Mouse (Mus musculus) adrenal gland, postnatal 14 days (tissue): ENCODE data around the gene Krt35. TPM values are rescaled to one million over a fixed set of nuclear protein-coding genes. Genes with fewer than 3 reads are reported as not detected.

ENCODE experiments used
- DNase-seq: peaks from one replicate; pipeline ENCODE4 v3.0.0; 2021; ENCODE audit warnings: mixed read lengths
- total RNA-seq: library from RNA; stranded (reverse); gene quantifications from 2 replicates; pipeline ENCODE4 v1.2.3, GENCODE M21; 2021

Gene Krt35
- total RNA-seq, 1 experiment from 2014 or later = not detected

DNA sequence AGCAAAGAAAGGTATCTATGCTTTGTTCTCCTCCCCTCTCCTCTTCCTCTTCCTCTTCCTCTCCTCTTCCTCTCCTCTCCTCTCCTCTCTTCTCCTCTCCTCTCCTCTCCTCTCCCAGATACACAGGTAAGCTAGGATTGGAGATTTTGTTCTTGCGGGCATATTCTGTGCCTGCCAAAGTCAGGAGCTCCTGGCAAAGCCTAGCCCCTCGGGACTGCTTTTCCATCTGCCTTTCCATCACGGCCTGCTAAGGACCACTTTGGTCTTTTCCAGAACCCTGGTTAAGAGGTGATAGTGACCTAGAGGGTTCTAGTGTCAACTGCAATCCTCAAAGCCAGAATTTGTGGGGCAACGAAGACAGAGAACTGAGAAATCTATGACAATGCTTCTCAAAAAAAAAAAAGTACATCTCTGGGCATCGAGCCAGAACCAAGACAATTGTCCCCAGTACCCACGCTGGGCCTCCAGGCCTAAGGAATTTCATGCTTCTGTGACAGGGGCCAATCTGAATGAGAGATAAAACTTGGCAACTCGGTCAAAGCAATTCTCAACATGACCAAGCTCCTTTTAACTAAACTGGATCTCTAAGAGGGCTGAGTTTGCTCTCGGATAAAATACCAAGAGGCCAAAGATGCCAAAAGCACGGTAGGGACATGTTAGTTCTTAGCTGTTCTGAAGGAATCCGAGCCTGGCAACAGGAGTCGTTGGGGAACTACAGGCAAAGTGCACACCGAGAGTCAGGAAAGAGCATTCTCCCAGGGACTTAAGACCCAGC is 29.6 kb downstream of the Krt35 start:
- no peak for DNase-seq

- no peak for DNase-seq
Measured at GRCm38 (mm10) chr11:100058875-100059274, 37.2 kb downstream of the Krt35 start.

DNA sequence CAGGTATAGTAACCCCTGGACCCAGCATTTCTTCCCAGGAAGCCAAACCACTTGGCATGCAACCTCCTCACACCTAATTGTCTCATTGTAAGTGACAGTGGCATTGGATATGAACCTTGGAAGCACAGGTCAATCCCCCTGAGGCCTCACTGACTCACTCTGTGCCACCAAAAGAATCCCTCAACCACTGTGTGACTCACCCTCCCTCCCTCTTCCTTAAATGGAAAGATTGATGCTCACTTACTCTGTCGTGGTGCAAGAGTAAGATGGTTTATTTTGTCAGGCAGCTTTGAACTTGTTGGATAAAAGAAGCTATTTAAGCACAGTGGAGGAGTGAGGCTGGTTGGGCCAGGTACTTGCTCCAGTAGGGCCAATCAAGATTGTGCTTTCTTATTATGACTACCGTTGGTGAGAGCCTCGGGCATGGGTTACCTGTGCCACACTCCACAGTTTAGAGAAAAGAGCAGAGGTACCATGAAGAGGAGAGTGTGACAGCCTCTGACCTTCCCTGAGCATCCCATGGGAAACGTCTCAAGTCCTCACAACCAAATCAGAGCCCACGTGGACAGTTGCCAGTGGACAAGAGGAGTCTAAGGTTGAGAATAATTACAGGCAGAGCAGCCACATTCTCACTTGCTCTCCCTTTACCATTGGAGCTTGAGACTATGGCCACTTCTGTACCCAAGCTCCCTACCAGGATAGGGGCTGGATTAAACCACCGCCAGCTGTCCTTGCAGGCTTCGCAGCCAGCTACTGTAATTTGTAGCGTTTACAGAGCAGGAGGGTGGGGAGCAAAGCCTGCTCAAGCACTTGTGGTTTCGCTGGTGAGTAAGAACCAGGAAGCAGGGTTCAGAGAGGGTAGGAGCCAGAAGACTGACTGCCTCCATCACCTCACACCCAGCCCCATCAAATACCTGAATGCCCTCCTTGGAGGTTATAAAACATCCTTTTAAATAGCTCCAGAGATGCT is 40.1 kb downstream of the Krt35 start:
- no peak for DNase-seq

GRCm38 (mm10) chr11:100050451-100050850 is 45.6 kb downstream of the Krt35 start, which contains the start of gene Krt31:
TSS of gene Krt31 (minus strand) at chr11:100050551.
- DNase-seq = no peak

DNA sequence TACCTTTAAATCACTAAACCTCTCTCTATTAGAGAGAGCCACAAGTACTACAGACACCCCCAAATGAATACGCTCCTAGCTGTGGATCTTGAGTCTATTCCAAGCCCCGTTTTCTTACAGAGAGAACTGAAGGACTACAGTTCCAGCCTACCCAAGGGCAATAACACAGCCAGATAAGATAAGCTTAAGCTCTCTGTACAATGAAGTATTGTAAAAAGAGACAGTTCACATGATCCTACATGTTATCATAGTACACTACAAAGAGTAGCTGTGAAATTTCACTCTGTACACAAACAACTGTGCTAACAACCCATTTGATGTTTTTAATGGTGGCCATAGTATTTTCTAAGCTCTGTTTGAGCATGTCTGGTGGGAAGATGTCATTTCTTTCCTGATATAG is 48.8 kb downstream of the Krt35 start:
- DNase-seq = no peak

GRCm38 (mm10) chr11:100046303-100046866 is 49.7 kb downstream of the Krt35 start:
- no peak for DNase-seq

Other genes with a start within 250 kb of the Krt35 start
- not detected in 2 replicates for gene Krtap4-16, start 244.6 kb downstream of the Krt35 start, total RNA-seq
- not detected in 2 replicates for gene Gm11568, start 238.3 kb downstream of the Krt35 start, total RNA-seq
- not detected in 2 replicates for gene Gm11559, start 231.8 kb downstream of the Krt35 start, total RNA-seq
- gene Krtap9-1, start 222.9 kb downstream of the Krt35 start, total RNA-seq = not detected in 2 replicates
- not detected in 2 replicates for gene Gm11567, start 217.1 kb downstream of the Krt35 start, total RNA-seq
- not detected in 2 replicates for gene Krtap31-1, start 188.3 kb downstream of the Krt35 start, total RNA-seq
- not detected in 2 replicates for gene Gm11565, start 181.5 kb downstream of the Krt35 start, total RNA-seq
- not detected in 2 replicates for gene Krtap31-2, start 159.9 kb downstream of the Krt35 start, total RNA-seq
- not detected in 2 replicates for gene Krtap9-5, start 147.8 kb downstream of the Krt35 start, total RNA-seq
- gene Krtap29-1, start 117.2 kb downstream of the Krt35 start, total RNA-seq = not detected in 2 replicates
- gene Krtap16-1, start 109.6 kb downstream of the Krt35 start, total RNA-seq = not detected in 2 replicates
- gene Krtap17-1, start 102.2 kb downstream of the Krt35 start, total RNA-seq = not detected in 2 replicates
- gene Krt33a, start 80.0 kb downstream of the Krt35 start, total RNA-seq = not detected in 2 replicates
- gene Krt33b, start 66.4 kb downstream of the Krt35 start, total RNA-seq = not detected in 2 replicates
- gene Krt34, start 54.7 kb downstream of the Krt35 start, total RNA-seq = not detected in 2 replicates
- gene Krt31, start 45.7 kb downstream of the Krt35 start, total RNA-seq = not detected in 2 replicates
- not detected in 2 replicates for gene Krt32, start 8.0 kb downstream of the Krt35 start, total RNA-seq
- gene Krt36, start 9.4 kb upstream of the Krt35 start, total RNA-seq = 0.19 TPM in 1 of 2 replicates, not detected in the other
- gene Krt13, start 25.3 kb upstream of the Krt35 start, total RNA-seq = not detected in 2 replicates
- gene Krt15, start 39.7 kb upstream of the Krt35 start, total RNA-seq = not detected in 2 replicates
- gene Krt19, start 52.4 kb upstream of the Krt35 start, total RNA-seq = 6.4 and 6.6 TPM in 2 replicates
- not detected in 2 replicates for gene Krt9, start 97.0 kb upstream of the Krt35 start, total RNA-seq
- gene Krt14, start 111.3 kb upstream of the Krt35 start, total RNA-seq = 0.38 and 0.41 TPM in 2 replicates
- gene Krt16, start 152.7 kb upstream of the Krt35 start, total RNA-seq = not detected in 2 replicates
- gene Krt17, start 164.8 kb upstream of the Krt35 start, total RNA-seq = not detected in 2 replicates
- gene Krt42, start 173.6 kb upstream of the Krt35 start, total RNA-seq = not detected in 2 replicates
- 987 and 1,021 TPM in 2 replicates for gene Eif1, start 223.6 kb upstream of the Krt35 start, total RNA-seq
- gene Gast, start 238.2 kb upstream of the Krt35 start, total RNA-seq = not detected in 2 replicates